Mouse (Mus musculus): Measurements from ENCODE around the gene Asap2.

Asap2 gene

DNA sequence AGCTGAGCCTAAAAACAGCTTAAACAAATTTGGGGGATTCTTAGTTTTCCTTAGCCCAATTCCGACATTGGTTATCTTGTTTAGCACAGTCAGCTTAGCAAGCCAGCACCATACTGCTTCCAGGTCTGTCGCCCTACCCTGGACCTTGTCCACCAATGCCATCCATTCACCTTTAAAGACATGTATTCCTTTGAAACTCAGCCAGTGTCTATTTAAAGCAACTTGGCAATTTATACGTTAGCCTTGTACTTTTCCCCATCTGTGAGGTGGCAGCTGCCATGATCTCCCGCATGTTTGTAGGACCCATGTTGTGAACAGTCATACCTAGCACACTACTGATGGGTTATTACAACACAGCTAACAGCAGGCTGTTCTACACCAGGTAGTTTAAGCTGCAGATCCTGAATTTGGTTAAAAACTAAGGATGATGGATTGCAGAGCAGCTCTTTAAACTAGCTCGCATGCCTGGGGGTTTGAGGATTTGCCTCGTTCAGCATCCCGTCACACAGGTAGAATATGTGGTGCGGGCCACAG is 277.9 kb downstream of the Asap2 start:
- no peak for DNase-seq

DNA sequence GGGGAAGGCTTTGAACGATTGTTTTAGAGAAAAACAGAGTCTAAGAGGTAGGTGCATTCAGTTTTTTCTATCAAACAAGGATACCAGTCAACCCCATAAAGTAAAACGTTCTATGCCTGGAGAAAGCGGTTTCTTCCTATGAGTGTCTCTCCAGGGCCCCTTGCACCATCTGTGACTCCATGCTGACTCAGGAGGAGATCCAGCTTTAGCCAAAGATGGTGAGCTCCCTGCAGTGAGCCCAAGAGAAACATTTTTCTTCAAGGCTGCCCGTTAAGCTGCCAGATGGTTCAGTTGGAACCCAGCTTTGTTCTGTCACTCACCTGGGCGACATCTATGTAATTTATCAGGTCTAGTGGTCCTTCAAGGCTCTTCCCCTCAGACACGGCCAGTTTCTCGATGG is 284.2 kb downstream of the Asap2 start:
- DNase-seq: no peak

DNA sequence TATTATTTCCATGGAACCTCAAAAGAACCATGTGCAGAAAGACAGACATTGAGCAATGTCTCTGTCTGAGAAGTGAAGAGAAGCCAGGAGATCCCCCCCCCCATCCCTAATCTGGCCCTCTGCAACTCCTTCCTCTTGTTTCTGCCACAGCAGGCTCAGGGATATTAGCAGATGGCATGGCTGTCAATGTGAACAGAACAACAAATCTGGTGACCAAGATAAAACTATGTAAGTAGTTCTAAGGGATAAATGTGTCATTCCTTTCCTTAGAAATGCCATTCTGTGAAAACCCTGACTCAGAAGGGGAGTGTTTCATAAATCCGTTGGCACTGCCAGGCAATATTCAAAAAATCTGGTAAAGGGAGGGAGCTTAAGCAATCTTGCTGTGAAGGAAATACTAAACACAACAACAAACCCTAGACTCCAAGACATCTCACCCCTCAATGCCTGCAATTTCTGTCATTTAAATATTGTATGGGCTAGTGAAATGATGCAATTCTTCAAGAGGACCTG is 287.1 kb downstream of the Asap2 start:
- no peak for DNase-seq

DNA sequence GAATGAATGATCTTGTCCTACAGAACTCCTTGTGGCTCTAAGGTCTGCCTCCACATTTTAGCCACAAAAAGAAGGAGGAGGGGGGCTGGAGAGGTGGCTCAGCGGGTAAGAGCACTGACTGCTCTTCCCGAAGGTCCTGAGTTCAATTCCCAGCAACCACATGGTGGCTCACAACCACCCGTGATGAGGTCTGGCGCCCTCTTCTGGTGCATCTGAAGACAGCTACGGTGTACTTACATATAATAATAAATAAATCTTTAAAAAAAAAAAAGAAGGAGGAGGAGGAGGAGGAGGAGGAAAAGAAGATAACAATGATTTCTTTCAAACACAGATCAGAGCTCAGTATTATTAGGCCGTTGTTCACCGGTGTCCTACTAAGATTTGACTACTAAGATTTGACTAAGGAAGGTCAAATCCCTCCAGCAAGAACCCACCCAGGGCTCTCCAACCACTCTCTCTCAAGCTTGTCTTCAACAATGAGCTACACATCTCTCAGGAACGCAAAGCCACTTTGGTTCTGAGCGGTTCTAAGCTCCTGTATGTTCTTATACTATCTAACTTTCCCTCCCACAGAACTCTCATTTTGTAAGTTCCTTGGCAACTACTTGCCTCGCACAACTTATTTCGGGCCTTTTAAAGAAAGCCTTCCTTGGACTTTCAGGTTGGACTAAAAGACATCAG is 294.6 kb downstream of the Asap2 start, which contains the start of gene Cpsf3:
Cpsf3 (plus strand) TSS at position 631 of the 681 bp plus-strand sequence.
- DNase-seq: no peak

DNA sequence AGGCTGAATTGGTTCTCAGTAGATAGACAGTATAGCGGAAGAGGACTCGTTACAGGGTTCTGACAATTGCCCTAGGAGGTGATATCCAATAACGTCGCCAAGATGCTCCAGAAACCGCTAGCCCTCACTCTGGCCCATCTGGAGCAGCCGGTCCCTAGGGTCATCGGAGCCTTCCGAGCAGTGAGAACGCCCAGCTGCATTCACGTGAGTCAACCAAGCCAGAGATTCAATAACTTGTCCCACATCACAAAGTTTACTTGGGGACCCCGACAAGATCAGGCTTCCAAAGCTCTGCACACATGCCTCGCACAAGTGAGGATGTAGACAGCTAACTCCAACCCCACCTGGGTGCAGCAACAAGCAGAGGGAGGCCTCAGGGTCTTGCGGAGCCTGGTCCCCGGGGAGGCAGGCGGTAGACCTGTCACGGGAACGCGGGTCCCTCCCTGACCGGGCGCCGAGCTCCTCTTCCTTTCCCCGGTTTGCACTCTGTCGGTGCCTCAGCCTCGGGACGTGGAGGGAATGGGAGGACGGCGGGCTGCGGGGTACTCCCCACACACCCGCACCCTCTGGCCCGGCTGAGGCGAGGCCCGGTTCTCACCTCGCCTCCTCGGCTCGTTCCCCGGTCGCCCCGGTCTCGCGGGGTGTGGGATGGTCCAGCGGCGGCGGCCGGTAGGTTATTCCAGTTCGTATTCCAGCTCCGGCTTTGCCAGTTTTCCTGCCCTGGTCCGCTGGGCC is 295.4 kb downstream of the Asap2 start:
- no peak for DNase-seq

DNA sequence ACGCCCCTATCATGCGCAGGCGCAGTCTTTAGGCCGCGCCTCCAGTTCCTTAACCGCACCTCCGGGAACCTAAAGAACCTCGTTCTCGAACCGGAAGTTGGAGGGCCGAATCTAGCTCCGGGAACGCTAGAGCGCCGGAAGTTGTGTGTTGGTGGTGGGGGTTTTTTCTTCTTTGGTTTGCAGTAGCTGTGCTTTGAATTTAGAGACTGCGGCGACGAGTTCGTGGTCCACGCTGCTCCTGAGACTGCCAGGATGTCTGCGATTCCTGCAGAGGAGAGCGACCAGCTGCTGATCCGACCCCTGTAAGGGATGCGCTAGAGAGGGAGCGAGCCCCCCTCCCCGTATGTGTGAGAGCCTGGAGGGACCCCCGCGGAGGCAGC is 296.0 kb downstream of the Asap2 start, which contains the start of gene Itgb1bp1:
Itgb1bp1 (minus strand) TSS at position 42 of the 380 bp plus-strand sequence.
- DNase-seq: peak; percentile 99

DNA sequence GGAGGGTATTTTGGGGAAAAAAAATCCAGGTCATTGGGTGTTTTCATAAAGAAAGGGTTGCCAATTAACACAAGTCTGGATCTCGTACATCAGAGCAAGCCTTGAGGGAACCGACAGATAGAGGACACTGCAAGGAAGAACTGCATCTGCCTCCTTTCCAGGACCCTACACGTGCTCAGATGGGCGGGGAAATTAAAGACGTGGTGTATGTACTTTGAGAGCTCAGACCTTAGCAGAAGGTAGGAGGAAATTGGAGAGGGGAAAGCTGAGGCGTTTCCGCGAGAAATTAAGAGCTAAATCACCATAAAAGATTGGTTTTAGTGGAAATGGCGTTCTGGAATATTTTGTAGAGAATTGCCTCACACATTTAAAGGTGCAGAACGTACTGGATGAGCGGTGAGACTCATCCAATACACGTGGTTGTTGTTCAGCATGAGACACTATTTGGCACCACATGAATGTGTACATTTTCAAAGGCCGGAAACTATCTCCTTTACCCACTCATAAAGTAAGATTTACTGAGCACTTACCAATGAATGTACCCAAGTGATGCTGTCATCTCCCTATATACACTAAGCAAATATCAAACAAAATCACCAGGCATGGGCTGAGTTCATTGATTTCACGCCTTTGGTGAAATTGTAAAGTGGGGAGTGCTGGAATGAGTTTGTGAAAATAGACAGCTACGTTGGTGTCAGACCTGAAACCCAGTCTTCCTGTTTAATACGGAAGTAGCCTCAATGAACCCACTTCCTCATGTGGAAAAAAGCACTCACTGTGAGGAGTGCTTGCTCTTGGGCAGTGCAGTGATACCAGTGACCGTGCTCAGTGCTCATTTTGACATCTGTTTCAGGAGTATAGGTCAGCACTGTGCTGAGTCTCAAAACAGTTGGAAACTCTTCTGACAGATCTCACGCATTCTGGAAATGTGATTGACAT is 296.7 kb downstream of the Asap2 start:
- DNase-seq: no peak

DNA sequence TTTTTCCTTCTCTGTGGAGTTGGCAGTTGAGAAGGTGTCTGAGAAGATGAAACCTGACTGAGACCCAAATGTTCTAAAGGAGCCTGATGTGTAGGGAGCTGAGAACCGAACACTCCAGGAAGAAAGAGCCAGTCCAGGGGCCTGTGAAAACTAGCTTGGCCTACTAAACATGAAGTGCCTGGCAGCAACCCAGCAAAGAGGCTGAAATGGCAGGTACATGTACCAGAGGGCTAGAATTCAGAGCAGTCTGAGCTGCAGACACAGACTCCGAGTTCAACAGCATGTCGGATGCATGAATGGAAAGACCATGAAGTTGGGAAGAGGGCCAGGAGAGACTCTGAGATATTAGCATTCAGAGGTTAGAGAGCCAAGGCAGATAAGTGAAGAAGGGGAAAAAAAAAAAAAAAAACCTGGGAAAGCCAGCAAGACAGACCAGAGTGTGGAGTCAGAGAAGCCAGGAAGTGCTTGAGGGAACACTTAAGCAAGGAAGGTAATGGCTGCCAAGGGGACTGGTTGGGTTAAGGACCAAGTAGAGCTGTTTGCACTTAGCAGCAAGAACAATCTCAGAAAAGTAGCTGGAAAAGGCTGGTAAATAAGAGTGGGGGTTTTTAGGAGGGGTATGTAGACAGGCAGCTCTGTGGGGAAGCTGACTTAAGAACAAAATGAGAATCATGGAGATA is 298.6 kb downstream of the Asap2 start:
- DNase-seq: no peak

DNA sequence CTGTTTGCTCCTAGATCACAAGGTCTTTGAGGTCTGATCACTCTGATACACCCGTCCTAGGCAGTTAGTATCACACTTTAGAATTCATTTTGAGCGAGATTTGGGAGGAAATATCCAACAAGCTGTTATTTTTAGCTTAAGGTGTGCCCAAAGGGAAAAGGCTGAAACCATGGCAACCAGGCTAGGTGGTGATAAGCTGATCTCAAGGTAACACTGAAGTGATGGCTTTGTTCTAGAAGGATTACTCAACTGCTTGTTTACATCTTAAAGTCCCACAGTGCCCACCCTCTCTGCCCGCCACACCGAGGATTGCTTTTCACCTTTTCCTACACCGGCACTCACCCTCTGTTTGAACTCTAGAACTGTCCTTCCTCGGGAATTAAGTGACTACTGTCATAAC is 299.4 kb downstream of the Asap2 start:
- no peak for DNase-seq

DNA sequence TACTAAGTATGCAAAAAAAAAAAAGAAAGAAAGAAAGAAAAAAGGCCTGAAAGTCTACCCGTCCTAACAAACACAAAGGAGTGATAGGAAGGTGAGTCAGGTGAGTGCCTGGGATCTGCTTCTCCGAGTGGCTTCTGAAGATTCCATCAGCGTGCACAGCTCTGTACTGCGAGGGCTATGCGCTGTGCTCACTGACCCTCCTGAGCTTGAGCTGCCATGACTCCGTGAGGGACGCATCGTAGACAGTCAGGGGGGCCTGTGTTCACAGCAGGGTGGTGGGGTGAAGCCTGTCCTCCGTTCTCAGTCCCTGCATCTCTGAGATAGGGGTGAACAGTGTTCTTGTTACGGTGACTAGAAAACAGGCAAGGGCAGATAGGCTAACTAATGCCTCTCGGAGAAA is 308.6 kb downstream of the Asap2 start:
- DNase-seq: no peak

DNA sequence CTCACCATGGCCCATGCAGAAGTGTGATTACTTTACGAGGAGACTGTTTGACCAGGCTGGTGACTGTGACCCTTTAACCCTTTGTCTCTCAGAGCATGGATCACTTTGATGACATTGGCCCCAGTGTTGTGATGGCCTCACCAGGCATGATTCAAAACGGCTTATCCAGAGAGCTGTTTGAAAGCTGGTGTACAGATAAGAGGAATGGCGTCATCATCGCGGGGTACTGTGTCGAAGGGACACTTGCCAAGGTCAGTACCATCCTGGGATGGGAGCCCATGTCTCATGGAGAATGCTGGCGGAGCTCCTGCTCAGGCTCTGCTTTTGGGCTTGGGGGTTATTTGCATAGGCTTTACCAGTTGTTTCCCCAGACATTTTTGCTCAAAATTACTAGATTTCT is 311.1 kb downstream of the Asap2 start:
- no peak for DNase-seq

DNA sequence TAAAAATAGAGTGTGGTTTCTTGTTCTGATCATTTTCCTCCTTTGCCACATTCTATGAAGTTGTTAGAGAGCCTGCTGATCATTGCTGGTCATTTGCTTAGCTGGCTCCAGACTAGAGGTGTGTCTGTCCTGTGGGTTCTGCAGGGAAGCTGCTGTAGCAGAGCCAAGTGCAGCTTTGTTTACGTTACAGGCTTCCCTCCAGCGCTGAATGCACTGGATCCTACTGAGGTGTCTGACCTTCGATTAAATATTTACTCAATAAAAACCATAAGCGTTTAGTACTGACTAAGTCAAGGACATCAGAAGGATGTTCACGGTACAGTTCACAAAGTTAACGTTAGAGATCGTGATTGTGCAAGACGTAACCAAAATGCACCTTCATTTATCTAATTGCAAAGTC is 311.7 kb downstream of the Asap2 start:
- DNase-seq: no peak

DNA sequence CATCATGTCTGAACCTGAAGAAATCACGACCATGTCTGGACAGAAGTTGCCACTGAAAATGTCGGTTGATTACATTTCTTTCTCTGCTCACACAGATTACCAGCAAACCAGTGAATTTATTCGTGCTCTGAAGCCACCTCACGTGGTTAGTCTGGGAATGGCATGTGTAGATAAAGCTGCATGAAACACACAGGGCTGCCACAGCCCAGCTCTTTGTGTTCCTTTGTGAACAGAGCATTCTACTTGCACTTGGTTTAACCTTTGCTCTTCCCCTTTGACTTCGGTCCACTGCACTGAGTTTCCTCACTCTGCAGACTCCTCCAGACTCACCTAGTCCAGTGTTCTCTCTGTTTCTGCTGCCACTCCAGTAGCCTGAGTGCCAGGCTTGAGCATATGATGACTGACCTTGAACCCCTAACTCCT is 312.1 kb downstream of the Asap2 start:
- DNase-seq: no peak

DNA sequence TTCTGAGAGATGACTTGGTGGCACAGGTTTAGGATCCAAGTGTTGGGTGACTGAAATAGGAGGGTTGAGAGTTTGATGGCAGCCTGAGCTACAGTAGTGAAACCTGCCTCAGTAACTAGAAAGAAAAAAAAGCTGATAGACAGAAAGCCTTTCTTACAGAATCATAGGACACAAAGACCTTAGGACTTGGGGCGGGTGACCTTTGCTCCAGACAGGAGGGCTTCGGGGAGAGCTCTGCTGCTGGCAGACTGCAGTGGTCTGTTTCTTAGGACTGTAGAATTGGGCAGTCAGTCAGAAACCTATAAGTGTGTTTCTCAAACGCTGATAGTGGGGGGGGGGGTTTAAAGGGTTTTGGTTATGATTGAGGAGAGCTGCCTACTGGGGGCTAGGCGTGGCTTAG is 315.5 kb downstream of the Asap2 start:
- no peak for DNase-seq

DNA sequence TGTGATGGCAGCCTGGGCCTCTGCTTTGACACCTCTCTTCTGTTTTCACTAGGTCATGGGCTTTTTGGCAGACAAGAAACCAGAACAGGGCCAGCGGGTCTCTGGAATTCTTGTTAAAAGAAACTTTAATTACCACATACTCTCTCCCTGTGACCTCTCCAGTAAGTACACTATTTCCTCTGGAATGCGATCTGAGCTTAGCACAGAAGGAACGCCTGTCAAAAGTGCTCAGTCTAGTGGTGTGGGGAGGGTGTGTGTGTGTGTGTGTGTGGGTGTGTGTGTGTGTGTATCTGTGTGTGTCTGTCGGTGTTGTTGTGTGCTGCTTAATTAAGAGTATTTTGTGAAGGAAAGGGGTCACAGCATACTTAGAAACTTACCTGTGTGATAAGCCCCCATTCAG is 316.5 kb downstream of the Asap2 start:
- DNase-seq: no peak

DNA sequence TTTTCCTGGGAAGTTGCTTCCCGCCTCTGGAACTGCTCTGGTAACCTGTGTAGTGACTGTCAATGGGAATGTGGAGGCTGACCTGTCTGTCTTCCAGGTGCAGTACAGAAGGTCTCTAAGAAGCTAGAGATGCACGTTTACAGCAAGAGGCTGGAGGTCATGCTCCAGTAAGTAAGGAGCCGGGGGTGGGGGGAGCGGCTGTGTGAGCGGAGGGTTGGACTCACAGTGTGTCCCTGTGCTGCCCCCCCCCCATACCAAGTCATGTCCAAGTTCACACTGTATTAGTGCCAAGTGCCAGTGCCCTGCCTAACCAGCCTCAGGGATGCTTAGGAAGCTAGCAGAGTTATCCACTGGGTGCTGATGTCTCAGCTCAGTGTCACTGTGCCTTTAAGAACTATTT is 321.9 kb downstream of the Asap2 start:
- no peak for DNase-seq

DNA sequence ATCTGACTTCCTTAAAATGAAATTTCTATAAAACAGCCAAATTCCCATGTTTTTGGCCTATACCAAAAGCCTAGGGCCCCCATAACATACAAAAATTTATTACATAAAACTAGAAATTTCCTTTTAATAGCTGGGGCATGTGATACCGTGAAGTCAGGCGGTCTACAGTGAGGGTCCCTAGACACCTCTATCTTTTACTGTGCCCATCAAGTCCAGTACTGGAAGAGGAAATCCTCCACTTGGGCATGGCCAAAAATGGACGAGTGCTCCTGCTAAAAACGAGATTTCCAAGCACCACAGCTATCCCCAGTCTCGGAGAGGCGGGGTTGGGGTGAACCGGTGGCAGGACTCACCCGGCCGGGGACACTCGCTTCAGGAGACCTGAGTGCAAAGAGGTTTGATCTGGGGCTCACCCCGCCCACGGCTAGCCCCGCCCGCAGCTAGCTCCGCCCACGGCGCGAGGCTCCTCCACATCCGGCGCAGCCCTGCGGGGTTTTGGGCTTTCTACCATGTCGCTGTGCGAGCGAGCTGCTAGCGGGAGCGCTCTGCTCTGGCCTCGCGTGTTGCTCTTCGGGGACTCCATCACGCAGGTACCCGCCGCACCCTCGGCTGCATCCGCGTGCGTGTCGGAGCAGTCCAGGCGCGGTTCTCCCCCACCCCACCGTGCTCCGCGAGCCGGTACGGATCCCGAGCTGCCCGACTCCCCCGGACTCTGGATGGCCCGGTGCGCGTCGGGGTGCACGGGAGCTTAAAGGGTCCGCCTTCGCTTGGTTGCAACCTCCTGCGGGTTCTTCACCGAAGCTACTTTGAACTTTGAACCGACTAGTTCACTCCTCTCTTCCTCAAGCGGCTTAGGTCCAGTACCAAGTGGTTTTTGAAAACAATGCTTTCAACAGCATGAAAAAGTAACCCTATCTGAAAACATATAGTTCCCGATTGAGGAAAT is 325.9 kb downstream of the Asap2 start, which contains the start of gene Iah1:
Iah1 (plus strand) TSS at position 467 of the 946 bp plus-strand sequence.
- DNase-seq: peak; percentile 85

DNA sequence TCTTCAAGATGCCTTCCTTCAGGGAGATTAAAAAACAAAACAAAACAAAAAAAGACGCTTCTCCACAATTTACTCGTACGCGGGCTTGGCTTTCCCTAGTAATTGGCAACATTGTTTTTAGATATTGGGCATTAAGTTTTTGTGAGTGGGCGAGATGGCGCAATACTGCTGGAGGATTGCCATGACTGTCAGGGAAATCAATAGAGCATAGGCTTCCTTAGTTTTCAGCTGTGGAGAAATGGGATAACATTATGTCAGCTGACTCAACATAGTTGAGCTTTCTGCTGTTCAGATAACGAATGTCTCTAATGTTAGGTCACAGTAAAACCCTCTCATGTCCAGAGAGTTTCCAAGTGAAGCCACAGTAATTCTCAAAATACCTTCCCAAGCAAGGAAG is 326.6 kb downstream of the Asap2 start:
- peak; percentile 12 for DNase-seq

DNA sequence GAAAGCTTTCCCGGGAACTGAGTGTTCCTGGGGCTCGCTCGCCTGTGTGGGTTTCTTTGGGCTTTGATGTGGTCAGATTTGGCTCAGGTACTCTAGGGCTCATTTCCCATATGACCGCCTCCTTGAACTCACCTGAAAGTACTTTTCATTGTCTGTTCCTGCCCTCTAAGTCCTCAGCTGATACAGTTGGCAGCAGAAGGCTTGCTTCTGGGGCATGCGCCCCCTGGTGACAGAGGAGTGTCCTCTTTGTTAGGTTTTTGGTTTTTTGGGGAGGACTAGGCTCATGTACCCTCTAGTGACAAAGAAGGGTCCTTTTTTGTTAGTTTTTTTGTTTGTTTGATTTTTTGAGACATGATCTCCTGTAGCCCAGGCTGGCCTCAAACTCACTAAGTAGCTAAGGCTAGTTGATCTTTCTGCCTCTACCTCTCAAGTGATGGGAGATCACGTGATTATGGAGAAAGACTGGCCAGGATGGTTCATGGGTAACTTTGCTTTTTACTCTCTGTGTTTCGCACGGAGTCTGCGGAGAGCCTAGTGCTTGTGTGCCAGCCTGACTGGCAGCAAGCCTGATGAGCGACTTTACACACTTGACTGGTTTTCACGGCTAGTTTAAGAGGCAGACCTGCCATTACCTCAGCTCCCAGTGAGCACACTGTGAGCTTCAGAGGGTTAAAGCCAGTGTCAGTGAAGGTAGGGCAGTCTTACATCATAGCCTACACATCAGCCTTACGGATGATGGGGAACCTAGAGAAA is 328.1 kb downstream of the Asap2 start:
- peak; percentile 77 for DNase-seq
